Mouse (Mus musculus) lung, embryonic 15.5 days (tissue): ENCODE results near the gene Mrc1. TPM values are rescaled to one million over a fixed set of nuclear protein-coding genes. Genes with fewer than 3 reads are reported as not detected.

Experiments
- ATAC-seq: fragments of 200-750 bp; cut with Nextera tagmentation; 2 replicates; pipeline ENCODE4 v1.8.0; 2017; ENCODE audit warnings: moderate number of reproducible peaks, borderline replicate concordance; ENCODE audit not compliant: low FRiP score, low TSS enrichment; ENCODE audit errors: extremely low read depth
- H3K27ac ChIP-seq: fragments of 300-500 bp; sonication (generic); 2 replicates; pipeline ENCODE4 v1.5.1; 2015; ENCODE audit warnings: moderate library complexity, mild to moderate bottlenecking, inconsistent platforms
- H3K27me3 ChIP-seq: fragments of 300-500 bp; sonication (generic); 2 replicates; pipeline ENCODE4 v1.6.1; 2015; ENCODE audit warnings: inconsistent platforms
- H3K36me3 ChIP-seq: fragments of 300-500 bp; sonication (generic); 2 replicates; pipeline ENCODE4 v1.6.1; 2015; ENCODE audit warnings: inconsistent platforms
- H3K4me1 ChIP-seq: fragments of 300-500 bp; sonication (generic); 2 replicates; pipeline ENCODE4 v1.6.1; 2015; ENCODE audit warnings: inconsistent platforms
- H3K4me2 ChIP-seq: fragments of 300-500 bp; sonication (generic); 2 replicates; pipeline ENCODE4 v1.6.1; 2015; ENCODE audit warnings: inconsistent platforms, mild to moderate bottlenecking, moderate library complexity
- H3K4me3 ChIP-seq: fragments of 300-500 bp; sonication (generic); 2 replicates; pipeline ENCODE4 v1.5.1; 2015; ENCODE audit warnings: mild to moderate bottlenecking, inconsistent platforms
- H3K9ac ChIP-seq: fragments of 300-500 bp; sonication (generic); 2 replicates; pipeline ENCODE4 v1.6.1; 2015; ENCODE audit warnings: inconsistent platforms
- H3K9me3 ChIP-seq: fragments of 300-500 bp; sonication (generic); 2 replicates; pipeline ENCODE4 v1.6.1; 2016; ENCODE audit warnings: inconsistent platforms
- WGBS: fragments of 180-500 bp; shearing (Covaris S2); methylation state at CpG from one replicate; pipeline ENCODE4 v1.1.7; 2015; 5-methylcytosine and 5-hydroxymethylcytosine counted together
- microRNA counts: library from miRNA; unstranded; fragments of <30 nt; microRNA quantifications from one replicate; lab custom pipeline; 2016
- microRNA-seq: library from miRNA; unstranded; fragments of <30 nt; microRNA quantifications from one replicate; pipeline ENCODE4, GENCODE M21; 2016
- polyA plus RNA-seq: library from polyadenylated mRNA; unstranded; fragments of >200 nt; fragmentation: Nextera tagmentation; extraction: Ambion mirVana; gene quantifications from 2 replicates; pipeline ENCODE4 v1.2.1, GENCODE M21; 2015

Gene Mrc1
- polyA plus RNA-seq, 1 experiment from 2014 or later: 6.6 TPM

- H3K4me1 ChIP-seq: peaks cover 10% of the 10 kb centered on the region
- WGBS: 35% methylated on average over 14 of the region's 14 CpGs
- no peaks in the 10 kb centered on the region for H3K9me3 ChIP-seq
- no peak overlapping the region for H3K9ac ChIP-seq
- peak overlapping the region; percentile 39 for H3K4me2 ChIP-seq
- no peak overlapping the region for H3K4me3 ChIP-seq
- no peaks in the 10 kb centered on the region for H3K36me3 ChIP-seq
- no peaks in the 10 kb centered on the region for H3K27me3 ChIP-seq
- peak overlapping the region; percentile 89 for H3K27ac ChIP-seq
- peak; percentile 95 for ATAC-seq
Observed at GRCm38 (mm10) chr2:14341652-14342308, 112.6 kb downstream of the Mrc1 start.

DNA sequence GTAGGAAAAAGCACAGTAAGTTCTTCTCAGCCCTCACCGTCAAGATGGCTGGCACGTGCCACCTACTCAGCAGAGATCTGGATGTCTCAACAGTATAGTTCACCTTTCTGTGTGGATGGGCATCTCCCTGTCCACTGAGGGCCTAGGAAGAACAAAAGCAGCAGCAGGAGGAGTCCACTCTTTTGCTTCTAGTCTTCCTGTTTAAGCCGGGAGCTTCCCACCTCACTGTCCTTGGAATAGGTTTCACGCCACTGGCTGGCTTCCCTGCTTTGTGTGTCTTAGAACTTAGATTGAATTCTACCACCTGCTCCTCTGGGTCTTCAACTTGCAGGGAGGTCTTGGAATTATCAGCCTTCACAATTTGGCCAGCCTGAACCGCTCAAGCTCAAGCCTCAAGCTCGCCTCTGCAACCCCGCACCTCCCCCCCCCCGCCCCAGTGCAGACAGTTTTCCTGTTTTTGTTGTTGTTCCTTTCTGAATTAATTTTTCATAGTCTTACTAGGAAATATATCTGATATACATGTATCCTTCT is 113.2 kb downstream of the Mrc1 start:
- 57% methylated on average over 8 of the region's 8 CpGs for WGBS
- Histone ChIP-seq H3K27me3 (no peaks in the 10 kb centered on the region), H3K4me3 (no peak overlapping the region), H3K9me3 (no peaks in the 10 kb centered on the region), H3K36me3 (no peaks in the 10 kb centered on the region), H3K27ac (peak overlapping the region; percentile 89), H3K4me2 (peak overlapping the region; percentile 39), H3K9ac (no peak overlapping the region), H3K4me1 (peaks cover 10% of the 10 kb centered on the region)
- peak; percentile 61 for ATAC-seq

MicroRNAs encoded within 50 kb of the gene (microRNA counts, 519-probe panel; counts per million panel counts)
- microRNA mmu-miR-511 (lab: Ali Mortazavi, UCI): 1,763 counts per million, percentile 11 among the panel's probes with 10 or more counts

Small RNA genes within 50 kb of the gene (microRNA-seq; reads per million reads assigned to microRNA genes)
- 2.4 reads per million, percentile 8 among the genes with 10 or more reads in this experiment for gene Mir511

Other genes starting within 250 kb of the Mrc1 start
- gene Hacd1, start 173.3 kb upstream of the Mrc1 start, polyA plus RNA-seq: 87.7 and 94.3 TPM in 2 replicates
- gene Stam, start 155.3 kb upstream of the Mrc1 start, polyA plus RNA-seq: 73.1 and 75.5 TPM in 2 replicates
- 0.05 TPM in 1 of 2 replicates, not detected in the other for gene Tmem236, start 54.9 kb upstream of the Mrc1 start, polyA plus RNA-seq
- not detected in 2 replicates for gene Slc39a12, start 158.9 kb downstream of the Mrc1 start, polyA plus RNA-seq